Mouse (Mus musculus) forebrain, embryonic 15.5 days (tissue): ENCODE data around the gene Maml3. TPM values are rescaled to one million over a fixed set of nuclear protein-coding genes. Genes with fewer than 3 reads are reported as not detected.

Experiments used
- ATAC-seq: fragments of 200-750 bp; cut with Nextera tagmentation; replicated peaks from 2 replicates; pipeline ENCODE4 v1.8.0; 2017; ENCODE audit warnings: mild to moderate bottlenecking, moderate TSS enrichment, moderate library complexity
- H3K27ac ChIP-seq: fragments of 300-500 bp; sonication (generic); replicated peaks from 2 replicates; pipeline ENCODE4 v1.5.1; 2015; ENCODE audit warnings: mild to moderate bottlenecking, inconsistent platforms
- H3K27me3 ChIP-seq: fragments of 300-500 bp; sonication (generic); 2 replicates; pipeline ENCODE4 v1.6.1; 2015; ENCODE audit warnings: inconsistent platforms
- H3K36me3 ChIP-seq: fragments of 300-500 bp; sonication (generic); 2 replicates; pipeline ENCODE4 v1.6.1; 2015; ENCODE audit warnings: mild to moderate bottlenecking, inconsistent platforms
- H3K4me1 ChIP-seq: fragments of 300-500 bp; sonication (generic); 2 replicates; pipeline ENCODE4 v1.6.1; 2015; ENCODE audit warnings: inconsistent platforms
- H3K4me2 ChIP-seq: fragments of 300-500 bp; sonication (generic); replicated peaks from 2 replicates; pipeline ENCODE4 v1.6.1; 2015; ENCODE audit warnings: mild to moderate bottlenecking, inconsistent platforms
- H3K4me3 ChIP-seq: fragments of 300-500 bp; sonication (generic); 2 replicates; pipeline ENCODE4 v1.5.1; 2015; ENCODE audit warnings: mild to moderate bottlenecking, inconsistent platforms
- H3K9ac ChIP-seq: fragments of 300-500 bp; sonication (generic); replicated peaks from 2 replicates; pipeline ENCODE4 v1.6.1; 2015; ENCODE audit warnings: mild to moderate bottlenecking, inconsistent platforms
- H3K9me3 ChIP-seq: fragments of 300-500 bp; sonication (generic); 2 replicates; pipeline ENCODE4 v1.6.1; 2016; ENCODE audit warnings: inconsistent platforms
- WGBS: fragments of 180-500 bp; shearing (Covaris S2); methylation state at CpG from one replicate; pipeline ENCODE4 v1.1.7; 2015; ENCODE audit warnings: mixed read lengths; 5-methylcytosine and 5-hydroxymethylcytosine counted together
- polyA plus RNA-seq: library from polyadenylated mRNA; unstranded; fragments of >200 nt; fragmentation: Nextera tagmentation; extraction: Ambion mirVana; gene quantifications from 2 replicates; pipeline ENCODE4 v1.2.1, GENCODE M21; 2015

The Maml3 gene
- polyA plus RNA-seq, 1 experiment from 2014 or later, result 4.9 TPM

- no peak for ATAC-seq
- Histone ChIP-seq H3K9me3 (no peaks in the 10 kb centered on the region), H3K9ac (no peak overlapping the region), H3K4me1 (peaks cover 43% of the 10 kb centered on the region), H3K4me2 (no peak overlapping the region), H3K27ac (no peak overlapping the region), H3K4me3 (no peak overlapping the region), H3K36me3 (no peaks in the 10 kb centered on the region), H3K27me3 (no peaks in the 10 kb centered on the region)
- 81% methylated on average over 3 of the region's 3 CpGs for WGBS
Observed at GRCm38 (mm10) chr3:52042680-52043079, 62.2 kb downstream of the Maml3 start.

- Histone ChIP-seq H3K9ac (no peak overlapping the region), H3K9me3 (no peaks in the 10 kb centered on the region), H3K4me2 (no peak overlapping the region), H3K27ac (no peak overlapping the region), H3K4me1 (peaks cover 20% of the 10 kb centered on the region), H3K27me3 (no peaks in the 10 kb centered on the region), H3K4me3 (no peak overlapping the region), H3K36me3 (no peaks in the 10 kb centered on the region)
- 81% methylated on average over 7 of the region's 7 CpGs for WGBS
- no peak for ATAC-seq
Observed at GRCm38 (mm10) chr3:52039958-52040357, 64.9 kb downstream of the Maml3 start.

- no peak overlapping the region for H3K27ac ChIP-seq
- ATAC-seq, result no peak
- no peak overlapping the region for H3K4me3 ChIP-seq
- H3K36me3 ChIP-seq, result no peaks in the 10 kb centered on the region
- no peak overlapping the region for H3K9ac ChIP-seq
- H3K4me2 ChIP-seq, result no peak overlapping the region
- no peaks in the 10 kb centered on the region for H3K9me3 ChIP-seq
- H3K27me3 ChIP-seq, result no peaks in the 10 kb centered on the region
- WGBS, result 56% methylated on average over 5 of the region's 5 CpGs
- H3K4me1 ChIP-seq, result peaks cover 3% of the 10 kb centered on the region; the same call in 1 of the 2 replicates
Observed at GRCm38 (mm10) chr3:52037260-52037659, 67.6 kb downstream of the Maml3 start.

GRCm38 (mm10) chr3:52035404-52035803, 69.5 kb downstream of the Maml3 start:
- Histone ChIP-seq H3K27me3 (no peaks in the 10 kb centered on the region), H3K36me3 (no peaks in the 10 kb centered on the region), H3K27ac (no peak overlapping the region), H3K4me3 (no peak overlapping the region), H3K9ac (no peak overlapping the region), H3K4me1 (no peaks in the 10 kb centered on the region), H3K4me2 (no peak overlapping the region), H3K9me3 (no peaks in the 10 kb centered on the region)
- ATAC-seq, result no peak
- 46% methylated on average over 8 of the region's 8 CpGs for WGBS

GRCm38 (mm10) chr3:52033857-52034588, 70.9 kb downstream of the Maml3 start:
- no peaks in the 10 kb centered on the region for H3K9me3 ChIP-seq
- no peak for ATAC-seq
- no peaks in the 10 kb centered on the region for H3K36me3 ChIP-seq
- no peak overlapping the region for H3K9ac ChIP-seq
- WGBS, result 46% methylated on average over 14 of the region's 14 CpGs
- H3K4me2 ChIP-seq, result no peak overlapping the region
- no peak overlapping the region for H3K27ac ChIP-seq
- peaks cover 5% of the 10 kb centered on the region; the same call in 1 of the 2 replicates for H3K4me1 ChIP-seq
- no peaks in the 10 kb centered on the region for H3K27me3 ChIP-seq
- no peak overlapping the region for H3K4me3 ChIP-seq

GRCm38 (mm10) chr3:52031327-52031726, 73.5 kb downstream of the Maml3 start:
- no peak overlapping the region for H3K9ac ChIP-seq
- no peaks in the 10 kb centered on the region for H3K27me3 ChIP-seq
- H3K36me3 ChIP-seq, result no peaks in the 10 kb centered on the region
- H3K9me3 ChIP-seq, result no peaks in the 10 kb centered on the region
- H3K4me2 ChIP-seq, result no peak overlapping the region
- peaks cover 5% of the 10 kb centered on the region; the same call in 1 of the 2 replicates for H3K4me1 ChIP-seq
- no peak overlapping the region for H3K4me3 ChIP-seq
- ATAC-seq, result no peak
- no peak overlapping the region for H3K27ac ChIP-seq

- H3K27ac ChIP-seq, result 0 out of 2 replicates have a peak overlapping the region, but pooled peaks have one; percentile 12
- no peak overlapping the region for H3K4me3 ChIP-seq
- peaks cover 5% of the 10 kb centered on the region; the same call in 1 of the 2 replicates for H3K4me1 ChIP-seq
- 77% methylated on average over 10 of the region's 10 CpGs for WGBS
- no peak overlapping the region for H3K9ac ChIP-seq
- H3K27me3 ChIP-seq, result no peaks in the 10 kb centered on the region
- no peaks in the 10 kb centered on the region for H3K36me3 ChIP-seq
- no peaks in the 10 kb centered on the region for H3K9me3 ChIP-seq
- H3K4me2 ChIP-seq, result no peak overlapping the region
- no peak; the same call in 1 of the 2 replicates for ATAC-seq
Observed at GRCm38 (mm10) chr3:52030114-52030513, 74.8 kb downstream of the Maml3 start.

GRCm38 (mm10) chr3:52029661-52030081, 75.2 kb downstream of the Maml3 start:
- no peaks in the 10 kb centered on the region for H3K9me3 ChIP-seq
- H3K4me3 ChIP-seq, result no peak overlapping the region
- H3K4me1 ChIP-seq, result peaks cover 5% of the 10 kb centered on the region; the same call in 1 of the 2 replicates
- WGBS, result 51% methylated on average over 12 of the region's 12 CpGs
- 0 out of 2 replicates have a peak, but pooled peaks have one; percentile 11 for ATAC-seq
- H3K4me2 ChIP-seq, result no peak overlapping the region
- H3K27ac ChIP-seq, result 0 out of 2 replicates have a peak overlapping the region, but pooled peaks have one; percentile 12
- no peak overlapping the region for H3K9ac ChIP-seq
- H3K27me3 ChIP-seq, result no peaks in the 10 kb centered on the region
- no peaks in the 10 kb centered on the region for H3K36me3 ChIP-seq

GRCm38 (mm10) chr3:52027972-52028371, 76.9 kb downstream of the Maml3 start:
- Histone ChIP-seq H3K27ac (no peak overlapping the region), H3K9me3 (no peaks in the 10 kb centered on the region), H3K4me3 (no peak overlapping the region), H3K36me3 (no peaks in the 10 kb centered on the region), H3K27me3 (no peaks in the 10 kb centered on the region), H3K4me1 (peaks cover 5% of the 10 kb centered on the region; the same call in 1 of the 2 replicates), H3K4me2 (no peak overlapping the region), H3K9ac (no peak overlapping the region)
- WGBS, result 78% methylated on average over 7 of the region's 7 CpGs
- ATAC-seq, result no peak

GRCm38 (mm10) chr3:52022486-52022885, 82.4 kb downstream of the Maml3 start:
- Histone ChIP-seq H3K4me3 (no peak overlapping the region), H3K27ac (no peak overlapping the region), H3K36me3 (no peaks in the 10 kb centered on the region), H3K4me1 (no peaks in the 10 kb centered on the region), H3K9ac (no peak overlapping the region), H3K27me3 (no peaks in the 10 kb centered on the region), H3K9me3 (no peaks in the 10 kb centered on the region), H3K4me2 (no peak overlapping the region)
- no peak for ATAC-seq
- WGBS, result 38% methylated on average over 7 of the region's 7 CpGs

- Histone ChIP-seq H3K4me1 (no peaks in the 10 kb centered on the region), H3K9ac (no peak overlapping the region), H3K9me3 (no peaks in the 10 kb centered on the region), H3K4me3 (no peak overlapping the region), H3K27ac (no peak overlapping the region), H3K27me3 (no peaks in the 10 kb centered on the region), H3K36me3 (no peaks in the 10 kb centered on the region), H3K4me2 (no peak overlapping the region)
- 82% methylated on average over 5 of the region's 5 CpGs for WGBS
- ATAC-seq, result no peak
Observed at GRCm38 (mm10) chr3:52018103-52018439, 86.8 kb downstream of the Maml3 start.

- ATAC-seq, result no peak
- Histone ChIP-seq H3K9me3 (no peaks in the 10 kb centered on the region), H3K4me2 (no peak overlapping the region), H3K36me3 (no peaks in the 10 kb centered on the region), H3K9ac (no peak overlapping the region), H3K4me3 (no peak overlapping the region), H3K27me3 (no peaks in the 10 kb centered on the region), H3K27ac (no peak overlapping the region), H3K4me1 (no peaks in the 10 kb centered on the region)
- WGBS, result 74% methylated on average over 17 of the region's 17 CpGs
Observed at GRCm38 (mm10) chr3:52017439-52018102, 87.3 kb downstream of the Maml3 start.
